Mouse (Mus musculus) monocyte, adult 2 months (primary cell): Measurements from ENCODE around the gene Slc35f6.

Source experiments
- DNase-seq, 2 experiments: peaks; one replicate each; pipeline ENCODE4 v3.0.0; 2022; ENCODE audit warnings: low spot score in 2 of 2, low read depth in 1 of 2

Slc35f6 gene

DNA sequence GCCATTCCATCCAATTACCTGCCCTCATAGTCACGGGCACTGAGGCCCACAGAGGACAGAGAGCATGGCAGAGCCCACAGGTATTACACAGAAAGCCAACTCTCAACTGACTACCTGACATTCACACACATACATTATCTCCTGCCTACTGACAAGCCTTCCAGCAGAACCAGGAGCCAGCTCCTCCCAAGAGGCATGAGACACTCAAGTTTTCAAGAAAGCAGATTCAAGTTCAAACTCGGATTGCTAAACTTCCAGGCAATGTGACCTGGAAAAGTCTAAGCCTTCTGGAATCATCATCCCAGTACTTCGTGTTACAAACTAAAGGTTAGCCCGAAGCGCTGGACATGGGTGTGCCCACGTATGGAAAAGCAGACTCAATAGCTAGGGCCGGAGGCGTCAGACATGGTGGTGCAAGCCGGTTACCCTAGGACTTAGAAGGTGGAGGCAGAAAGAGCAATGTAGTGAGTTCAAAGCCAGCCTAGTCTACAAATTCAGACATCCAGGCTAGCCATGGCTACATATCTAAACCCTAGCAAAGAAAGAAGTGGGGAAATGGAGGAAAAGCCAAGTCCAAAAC is 26.4 kb upstream of the Slc35f6 start:
- DNase-seq, result no peak

DNA sequence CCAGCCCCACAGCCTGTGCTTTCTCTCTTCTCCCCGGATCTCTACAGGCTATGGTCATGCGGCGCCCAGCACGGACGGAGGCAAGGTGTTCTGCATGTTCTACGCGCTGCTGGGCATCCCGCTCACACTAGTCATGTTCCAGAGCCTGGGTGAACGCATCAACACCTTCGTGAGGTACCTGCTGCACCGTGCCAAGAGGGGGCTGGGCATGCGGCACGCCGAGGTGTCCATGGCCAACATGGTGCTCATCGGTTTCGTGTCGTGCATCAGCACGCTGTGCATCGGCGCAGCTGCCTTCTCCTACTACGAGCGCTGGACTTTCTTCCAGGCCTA is 25.9 kb upstream of the Slc35f6 start:
- no peak for DNase-seq

DNA sequence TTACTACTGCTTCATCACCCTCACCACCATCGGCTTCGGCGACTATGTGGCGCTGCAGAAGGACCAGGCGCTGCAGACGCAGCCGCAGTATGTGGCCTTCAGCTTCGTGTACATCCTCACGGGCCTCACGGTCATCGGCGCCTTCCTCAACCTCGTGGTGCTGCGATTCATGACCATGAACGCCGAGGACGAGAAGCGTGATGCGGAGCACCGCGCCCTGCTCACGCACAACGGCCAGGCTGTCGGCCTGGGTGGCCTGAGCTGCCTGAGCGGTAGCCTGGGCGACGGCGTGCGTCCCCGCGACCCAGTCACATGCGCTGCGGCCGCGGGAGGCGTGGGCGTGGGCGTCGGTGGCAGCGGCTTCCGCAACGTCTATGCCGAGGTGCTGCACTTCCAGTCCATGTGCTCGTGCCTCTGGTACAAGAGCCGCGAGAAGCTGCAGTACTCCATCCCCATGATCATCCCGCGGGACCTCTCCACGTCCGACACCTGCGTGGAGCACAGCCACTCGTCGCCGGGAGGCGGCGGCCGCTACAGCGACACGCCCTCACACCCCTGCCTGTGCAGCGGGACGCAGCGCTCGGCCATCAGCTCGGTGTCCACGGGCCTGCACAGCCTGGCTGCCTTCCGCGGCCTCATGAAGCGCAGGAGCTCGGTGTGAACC is 25.4 kb upstream of the Slc35f6 start:
- peak; percentile 29 to 35 for DNase-seq

DNA sequence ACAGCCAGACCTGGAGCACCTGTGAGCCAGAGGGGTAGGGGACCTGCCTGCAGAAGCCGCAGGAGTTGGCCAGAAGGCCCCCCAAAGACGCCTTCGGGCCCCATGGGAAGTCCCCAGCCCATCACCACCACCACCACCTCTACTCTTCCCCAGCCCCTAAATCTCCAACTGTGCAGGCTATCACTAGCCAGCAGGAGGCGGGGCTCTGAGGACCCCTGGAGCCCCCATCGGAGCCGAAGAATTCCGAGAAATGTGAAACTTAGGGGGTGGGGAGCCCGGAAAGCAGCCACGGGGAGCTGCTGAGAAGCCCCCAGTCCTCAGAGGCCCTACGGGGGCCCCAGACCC is 24.9 kb upstream of the Slc35f6 start:
- DNase-seq, result no peak

DNA sequence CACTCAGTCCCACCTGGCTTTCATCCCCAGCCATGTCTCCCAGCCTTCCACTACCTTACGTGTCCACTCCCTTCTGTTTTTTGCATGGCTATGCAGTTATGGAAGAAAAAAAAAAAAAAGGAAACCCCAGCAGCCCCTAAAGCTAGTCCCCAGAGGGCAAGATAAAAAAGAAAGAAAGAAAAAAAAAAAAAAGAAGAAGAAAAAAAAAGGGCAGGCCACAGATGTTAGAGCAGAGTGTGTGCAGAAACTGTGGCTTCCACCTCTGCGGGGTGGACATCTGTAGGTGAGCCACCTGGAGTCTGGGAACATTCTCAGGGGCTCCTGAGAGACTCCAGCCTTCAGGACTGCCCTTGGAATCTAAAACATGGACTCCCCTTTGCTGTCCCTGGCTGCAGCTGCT is 24.4 kb upstream of the Slc35f6 start:
- no peak for DNase-seq

DNA sequence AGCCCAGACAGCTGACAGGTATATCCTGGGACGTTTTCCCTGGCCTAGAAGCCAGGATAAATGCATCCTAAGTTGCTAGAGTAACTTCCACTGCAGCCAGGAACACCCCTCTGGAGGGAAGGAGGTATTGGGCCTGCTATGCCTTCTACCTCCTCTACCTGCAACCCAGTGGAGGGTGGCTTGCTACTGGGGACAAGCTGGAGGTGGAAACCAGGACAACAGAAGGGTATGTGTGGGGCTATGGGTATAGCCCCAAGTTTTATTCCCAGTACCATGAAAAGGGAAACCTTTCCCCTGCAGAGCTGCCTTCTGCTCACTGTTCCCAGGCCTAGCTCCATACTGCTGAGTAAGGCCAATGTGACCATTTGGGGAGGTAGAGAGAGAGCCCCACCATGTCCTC is 23.4 kb upstream of the Slc35f6 start:
- no peak for DNase-seq

DNA sequence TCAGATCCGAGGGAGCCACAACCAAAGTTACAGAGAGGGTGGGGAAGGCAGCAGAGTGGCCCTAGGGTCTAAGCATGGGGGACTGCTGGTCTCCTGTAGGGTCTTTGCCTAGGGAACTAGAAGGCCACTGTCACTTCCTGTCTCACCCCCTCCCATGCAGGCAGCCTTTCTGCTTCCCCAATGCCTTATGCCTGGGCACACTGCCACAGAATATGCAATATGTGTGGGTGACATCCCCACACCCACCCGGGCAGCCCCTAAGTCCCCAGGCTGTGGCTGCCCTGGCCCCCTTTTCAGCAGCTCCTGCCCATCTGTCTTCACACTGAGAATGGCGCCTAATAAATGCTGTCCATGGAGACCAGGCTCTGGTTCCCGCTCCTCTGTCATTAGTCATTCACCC is 22.8 kb upstream of the Slc35f6 start:
- DNase-seq, result no peak

DNA sequence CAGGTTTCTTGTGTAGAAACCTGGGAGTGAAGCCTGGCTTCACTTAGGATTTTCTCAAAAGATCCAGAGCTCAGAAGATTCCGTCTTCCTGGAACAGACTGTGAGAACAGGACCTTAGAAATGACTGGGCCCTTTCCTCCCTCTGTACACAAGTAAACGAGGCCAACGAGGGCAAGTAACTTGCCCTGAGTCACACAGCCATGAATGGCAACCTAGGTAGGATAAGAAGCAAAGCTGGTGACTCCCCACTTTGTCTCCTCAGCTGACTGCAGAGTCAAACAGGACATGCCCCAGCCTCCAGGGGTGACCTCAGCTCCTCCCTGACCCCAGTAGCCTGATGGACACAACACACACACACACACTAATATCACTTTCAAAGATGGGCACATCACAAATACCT is 22.4 kb upstream of the Slc35f6 start:
- no peak for DNase-seq

DNA sequence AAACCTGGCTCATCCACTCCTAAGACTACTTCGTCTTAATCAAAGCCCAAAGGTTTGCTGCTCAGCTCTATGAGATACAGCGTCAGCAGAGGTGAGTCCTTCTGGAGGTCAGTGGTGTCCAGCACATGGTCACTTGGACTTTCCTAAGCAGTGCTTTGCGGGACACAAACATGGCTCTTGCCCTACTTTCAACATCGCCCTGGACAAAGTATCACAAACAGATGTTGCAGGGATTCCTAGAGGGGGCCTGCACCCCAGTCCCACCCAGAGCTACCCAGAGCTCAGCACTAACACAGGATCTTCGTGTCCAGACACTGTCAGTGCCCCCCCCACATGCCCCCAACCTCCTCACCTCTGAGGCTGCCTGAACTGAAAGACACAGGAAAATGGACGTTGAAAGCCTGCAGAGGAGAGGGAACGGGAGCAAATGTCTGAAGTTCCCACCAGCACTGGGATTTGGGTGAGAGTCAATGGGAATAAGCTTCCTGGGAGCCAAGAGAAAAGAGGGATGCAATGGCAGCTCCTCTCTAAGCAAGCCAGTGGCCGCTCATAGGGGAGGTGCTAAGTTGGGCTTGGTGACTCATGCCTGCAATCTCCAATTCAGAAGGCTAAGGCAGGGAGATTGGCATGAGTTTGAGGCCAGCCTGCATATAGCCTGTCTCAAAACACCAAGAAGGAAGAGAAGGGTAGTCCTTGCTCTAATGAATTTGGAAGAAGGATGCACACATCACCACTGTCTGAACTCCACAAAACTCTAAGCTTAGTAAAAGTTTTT is 21.2 kb upstream of the Slc35f6 start:
- DNase-seq, result no peak

DNA sequence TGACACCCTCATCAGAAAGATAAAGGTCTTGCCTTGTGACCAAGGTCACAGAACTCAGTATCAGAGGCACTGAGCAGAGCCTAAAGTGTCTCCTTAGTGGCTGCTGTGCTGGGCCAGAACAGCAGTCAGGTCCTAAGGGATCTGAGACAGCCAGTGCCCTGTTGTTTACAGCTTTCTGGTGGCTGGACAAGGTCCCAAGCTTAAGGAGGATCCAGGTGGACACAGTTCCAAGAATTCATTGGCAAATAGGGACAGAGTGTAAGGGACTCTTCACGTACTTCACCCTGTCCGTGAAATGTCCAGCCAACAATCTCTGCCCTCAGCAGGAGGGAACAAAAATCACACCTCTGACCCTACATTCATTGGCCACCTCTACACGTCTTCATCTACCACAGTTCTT is 19.2 kb upstream of the Slc35f6 start:
- DNase-seq, result no peak

DNA sequence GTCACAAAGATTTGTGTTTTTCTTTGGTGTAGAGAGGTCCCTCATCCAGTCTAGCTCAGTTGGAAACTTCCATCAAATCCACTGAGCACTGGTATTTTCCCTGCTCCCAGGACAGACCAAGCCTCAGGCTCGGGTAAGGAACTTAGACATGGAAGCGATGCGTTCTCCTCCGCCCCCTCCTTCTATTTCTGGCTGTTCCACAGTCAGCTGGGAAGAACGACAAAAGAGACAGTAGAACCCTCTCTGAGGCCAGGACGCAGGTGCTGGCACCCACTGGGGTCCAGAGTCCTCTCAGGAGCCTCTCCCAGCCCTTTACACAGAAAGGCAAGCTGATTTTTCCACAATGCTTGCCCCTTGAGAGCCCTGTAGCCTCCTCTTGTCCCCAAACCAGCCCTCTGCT is 17.3 kb upstream of the Slc35f6 start:
- DNase-seq, result no peak

DNA sequence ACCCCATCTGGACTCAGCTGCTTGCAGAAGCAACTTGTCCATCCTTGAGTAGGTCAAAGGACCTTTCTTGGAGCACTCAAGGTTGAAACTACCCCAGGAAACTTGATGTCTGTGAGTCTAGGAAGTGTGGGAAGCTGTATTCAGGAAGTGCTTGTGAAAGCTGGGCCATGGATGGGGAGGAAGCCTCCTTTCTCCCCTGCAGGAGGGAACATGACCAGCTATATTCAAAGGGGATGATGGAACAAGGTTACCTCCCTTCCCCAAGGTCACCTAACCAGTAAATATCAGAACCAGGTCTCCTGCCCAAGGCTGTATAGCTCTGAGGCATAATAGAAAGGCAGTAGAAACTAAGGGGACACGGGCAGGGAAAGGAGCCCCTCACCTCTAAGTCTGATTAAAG is 15.6 kb upstream of the Slc35f6 start:
- DNase-seq, result no peak

DNA sequence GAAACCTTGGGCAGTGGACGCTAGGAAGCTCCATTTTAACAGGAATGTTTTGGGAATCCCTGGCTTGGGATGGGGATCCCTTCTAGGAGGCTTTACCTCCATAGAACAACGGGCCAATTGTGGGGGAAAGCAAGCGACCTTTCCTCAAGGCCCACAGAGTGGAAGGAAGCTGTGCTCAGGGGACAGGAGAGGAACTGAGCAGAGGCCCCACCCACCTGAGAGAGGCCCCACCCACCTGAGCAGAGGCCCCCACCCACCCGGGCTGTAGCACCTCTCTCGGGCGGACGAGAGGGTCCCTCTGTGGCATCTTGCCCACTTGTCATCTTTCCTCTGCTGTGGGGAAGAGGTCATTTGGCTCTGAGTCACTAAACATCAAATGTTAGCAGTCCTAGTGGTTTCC is 10.7 kb upstream of the Slc35f6 start:
- no peak for DNase-seq

DNA sequence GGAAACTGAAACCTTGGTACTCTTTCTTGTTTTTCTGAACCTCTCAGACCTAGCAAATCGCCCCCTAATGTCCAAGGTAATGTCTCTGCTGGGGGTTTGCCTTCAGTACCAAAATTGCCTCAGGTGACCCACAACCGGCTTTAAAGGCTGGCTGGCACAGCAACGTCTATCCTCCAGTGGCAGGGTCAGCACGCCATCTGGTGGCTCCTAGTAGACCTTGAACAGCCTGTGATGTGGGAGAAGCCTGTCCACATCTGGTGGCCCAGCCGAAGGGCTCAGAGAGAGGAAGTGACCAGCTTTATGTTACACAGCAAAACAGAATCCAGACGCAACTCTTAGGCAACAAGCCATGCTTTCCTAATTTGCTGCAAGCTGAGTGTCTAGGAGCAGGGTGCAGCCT is 9.7 kb upstream of the Slc35f6 start:
- DNase-seq, result peak; percentile 66 to 74

DNA sequence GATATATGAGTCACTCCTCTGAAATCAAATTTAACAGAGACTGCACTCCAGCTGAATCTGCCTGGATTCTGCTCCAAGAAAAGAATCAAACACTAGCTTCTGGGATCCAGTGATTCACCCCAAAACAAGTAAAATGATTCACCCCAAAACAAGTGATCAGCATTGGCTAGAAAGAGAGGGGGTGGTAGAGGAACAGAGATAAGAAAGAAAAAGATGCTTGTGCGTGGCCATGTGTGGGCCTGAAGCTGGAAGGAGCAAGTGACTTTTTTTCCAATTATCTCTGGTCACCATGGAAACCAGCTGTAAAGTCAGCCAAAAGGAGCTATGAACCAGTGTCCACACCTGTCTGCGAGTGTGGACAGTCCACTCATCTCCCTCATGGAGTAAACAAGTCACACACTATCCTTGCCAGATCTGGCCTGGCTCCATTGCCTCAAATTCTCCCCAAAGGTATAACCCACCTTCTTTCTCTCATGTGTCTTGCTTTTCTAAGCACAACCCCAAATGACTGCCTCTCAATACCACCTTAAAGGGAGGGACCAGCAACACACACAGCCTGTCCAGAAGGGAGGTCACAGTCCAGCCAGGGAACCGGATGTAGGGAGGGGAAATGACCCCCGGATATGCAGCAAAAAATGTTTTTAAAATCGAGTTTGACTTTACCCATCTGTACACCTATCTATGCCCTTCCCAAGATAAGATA is 4.1 kb upstream of the Slc35f6 start:
- no peak for DNase-seq

DNA sequence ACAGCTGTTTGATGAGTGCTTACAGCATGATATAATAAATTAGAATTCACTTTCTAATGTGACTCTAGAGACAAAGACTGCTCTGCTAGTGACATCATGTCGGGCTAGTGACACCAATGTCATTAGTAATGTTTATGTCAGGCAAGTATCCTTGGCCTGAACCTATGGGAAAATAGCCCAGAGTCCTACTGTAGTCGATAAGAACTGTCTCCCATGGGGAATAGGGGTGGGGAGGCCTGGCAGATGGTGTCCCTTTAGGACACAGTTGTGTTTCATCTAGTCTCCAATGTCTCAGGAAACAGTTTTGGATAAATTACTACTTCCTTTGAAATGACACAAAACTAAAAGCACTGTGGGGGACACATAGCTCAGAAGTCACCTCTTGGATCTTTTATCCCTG is 1.7 kb upstream of the Slc35f6 start:
- DNase-seq, result no peak

DNA sequence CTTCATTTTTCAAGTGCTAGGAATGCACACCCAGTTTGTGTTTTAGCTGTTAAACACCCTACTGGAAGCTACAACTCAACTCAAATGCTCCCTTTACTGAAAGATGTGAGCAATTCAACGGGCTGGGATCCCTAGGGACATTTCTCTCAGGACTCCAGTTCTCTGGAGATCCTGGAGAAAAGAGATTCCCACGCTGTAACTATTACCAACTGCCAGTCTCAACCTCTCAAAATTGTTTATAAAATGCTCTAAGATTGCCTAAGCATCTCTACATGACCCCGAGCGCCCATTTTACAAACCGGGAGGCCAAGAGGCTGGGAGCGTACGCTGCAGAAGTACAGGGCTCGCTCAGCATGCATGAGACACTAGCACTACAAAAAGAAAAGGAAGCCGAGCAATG is 337 bp upstream of the Slc35f6 start:
- no peak for DNase-seq

DNA sequence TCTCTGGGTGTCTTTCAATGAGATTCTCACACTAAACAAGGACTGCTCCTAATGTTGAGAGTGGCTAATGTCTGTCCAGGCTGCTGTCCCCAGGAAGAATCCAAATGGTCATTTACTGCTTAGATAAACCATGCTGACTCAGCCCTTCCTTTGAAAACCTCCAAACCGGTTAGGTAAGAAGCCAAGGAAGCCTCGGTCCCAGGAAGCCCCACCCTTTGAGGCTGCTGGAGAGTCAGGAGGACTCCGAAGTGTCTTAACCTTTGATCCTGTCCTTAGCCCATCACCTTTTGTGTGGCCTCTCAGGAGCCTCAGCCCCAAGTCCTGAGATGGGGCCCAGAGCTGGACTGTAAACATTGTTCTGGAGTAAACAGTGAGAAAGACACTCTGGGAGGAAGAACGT is 1.8 kb downstream of the Slc35f6 start:
- DNase-seq, result no peak

DNA sequence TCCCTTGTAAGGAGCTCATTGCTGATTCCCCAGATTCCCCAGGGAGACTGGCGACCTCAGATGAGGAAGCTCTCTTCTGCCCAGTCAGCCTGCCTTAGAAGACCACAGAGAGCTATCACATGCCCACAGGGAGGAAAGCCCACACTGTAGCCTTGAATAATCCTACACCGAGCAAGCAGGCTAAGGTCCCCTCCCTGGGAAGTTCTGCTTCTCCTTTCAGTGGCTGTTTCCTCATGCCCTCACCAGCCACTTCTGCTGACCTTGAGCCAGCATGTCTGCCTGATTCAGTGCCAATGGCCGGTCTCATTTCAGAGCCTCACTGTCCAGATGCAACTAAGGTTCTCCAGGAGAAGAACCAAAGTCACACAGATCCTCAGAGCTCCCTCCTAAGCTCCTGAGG is 3.0 kb downstream of the Slc35f6 start:
- peak; percentile 68 to 76 for DNase-seq

DNA sequence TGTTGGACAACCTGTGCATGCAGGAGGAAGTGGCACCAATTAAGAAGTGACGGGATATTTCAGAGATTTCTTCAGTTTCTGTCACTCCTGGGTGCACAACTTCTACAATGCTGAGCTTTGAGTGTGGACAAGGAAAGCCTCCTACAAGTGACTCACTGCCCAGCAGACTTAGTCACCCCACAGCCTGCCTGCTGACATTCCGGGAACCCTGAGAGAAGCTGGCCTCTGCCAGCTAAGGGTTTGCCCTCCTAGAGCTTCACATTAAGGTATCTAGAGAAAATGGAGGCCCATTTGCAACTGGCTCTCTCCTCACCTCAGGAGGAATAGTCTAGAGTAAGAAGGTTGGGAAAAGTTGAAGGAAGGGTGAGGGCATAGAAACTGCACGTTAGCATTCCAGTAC is 3.8 kb downstream of the Slc35f6 start:
- peak in 1 of 2 experiments; percentile 28 for DNase-seq

DNA sequence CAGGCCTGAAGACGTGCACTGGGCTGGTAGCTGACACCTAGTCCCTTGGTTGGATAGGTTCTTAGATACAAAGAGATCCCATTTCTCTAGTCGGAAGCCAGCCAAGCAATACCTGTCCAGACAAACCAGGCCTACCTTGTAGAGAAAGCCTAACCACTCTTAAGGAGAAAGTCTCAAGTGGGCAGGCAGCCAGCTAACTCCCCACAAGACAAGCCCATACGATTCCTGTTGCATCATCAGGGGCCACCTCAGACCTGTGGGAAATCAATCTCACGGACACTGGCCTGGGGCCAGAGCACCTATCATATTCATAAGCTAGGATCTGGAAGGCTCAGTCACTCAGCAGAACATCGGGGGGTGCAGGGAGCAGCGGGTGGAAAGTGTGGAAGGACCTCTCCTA is 5.5 kb downstream of the Slc35f6 start:
- DNase-seq, result no peak

DNA sequence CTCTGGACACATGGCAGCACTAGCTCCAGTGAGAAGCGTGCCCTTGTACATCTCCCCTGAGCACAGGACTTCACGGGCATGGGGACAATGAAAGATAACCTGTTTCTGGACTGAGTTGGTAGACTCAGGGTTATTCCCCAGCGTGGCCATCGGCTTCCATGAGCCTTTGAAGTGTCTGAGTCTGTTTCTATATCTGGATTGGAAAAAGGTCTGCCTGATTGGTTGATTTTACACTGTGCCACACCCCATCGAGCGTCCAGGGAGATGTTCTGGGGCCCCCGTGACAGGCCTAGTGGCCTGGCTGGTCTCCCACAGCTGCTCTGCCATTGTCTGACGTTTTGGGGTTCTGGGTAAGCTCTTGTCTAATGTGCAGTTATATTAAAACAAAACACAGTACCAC is 7.3 kb downstream of the Slc35f6 start:
- DNase-seq, result no peak
